Mouse (Mus musculus) spleen, adult 2 months (tissue): ENCODE data around the gene Phb2.

ENCODE experiments used
- CTCF ChIP-seq: fragments of 200-500 bp; IDR thresholded peaks from 2 replicates; pipeline ENCODE4 v1.5.1; 2011; ENCODE audit warnings: mild to moderate bottlenecking, inconsistent platforms; ENCODE audit not compliant: insufficient read depth, insufficient read length, insufficient replicate concordance; ENCODE audit errors: extremely low read depth
- POLR2A ChIP-seq: fragments of 200-500 bp; IDR thresholded peaks from 2 replicates; pipeline ENCODE4 v1.6.1; 2011; ENCODE audit warnings: low read depth, low read length, inconsistent platforms

- TF ChIP-seq CTCF (no peak), POLR2A (0 out of 2 replicates have a peak, but pooled peaks have one; percentile 33)
Measured at GRCm38 (mm10) chr6:124711824-124712782, at the start of gene Phb2, which contains the start of gene Emg1.
